Mouse (Mus musculus) thymus, adult 18-20 months (tissue): ENCODE data around the gene Gm27021.
A peak's percentile ranks its signal among the peaks of the same experiment; 100 is the strongest.

ENCODE experiments used
- DNase-seq, 2 experiments: peaks; one replicate each; pipeline ENCODE4 v3.0.0; 2022; ENCODE audit warnings: mixed read lengths in 2 of 2

The Gm27021 gene

GRCm38 (mm10) chr8:120591587-120592292 is 76.1 kb downstream of the Gm27021 start:
- no peak for DNase-seq

GRCm38 (mm10) chr8:120589921-120590320 is 78.0 kb downstream of the Gm27021 start:
- no peak for DNase-seq

GRCm38 (mm10) chr8:120588908-120589771 is 78.7 kb downstream of the Gm27021 start, which contains the start of gene Gins2:
Gene Gins2, minus strand, starts transcription at chr8:120589304.
- DNase-seq: peak; percentile 99 to 100

- no peak for DNase-seq
Observed at GRCm38 (mm10) chr8:120585521-120585920, 82.4 kb downstream of the Gm27021 start.

- DNase-seq: no peak
Observed at GRCm38 (mm10) chr8:120581811-120582210, 86.1 kb downstream of the Gm27021 start.

- DNase-seq: no peak
Observed at GRCm38 (mm10) chr8:120581329-120581728, 86.5 kb downstream of the Gm27021 start.

GRCm38 (mm10) chr8:120580336-120581000 is 87.4 kb downstream of the Gm27021 start:
- DNase-seq: no peak

- DNase-seq: no peak
Observed at GRCm38 (mm10) chr8:120577821-120578220, 90.1 kb downstream of the Gm27021 start.

GRCm38 (mm10) chr8:120575801-120576200 is 92.1 kb downstream of the Gm27021 start:
- no peak for DNase-seq

- DNase-seq: no peak
Observed at GRCm38 (mm10) chr8:120574941-120575340, 92.9 kb downstream of the Gm27021 start.

- DNase-seq: no peak
Observed at GRCm38 (mm10) chr8:120573866-120574265, 94.0 kb downstream of the Gm27021 start.

- no peak for DNase-seq
Observed at GRCm38 (mm10) chr8:120572534-120572933, 95.3 kb downstream of the Gm27021 start.

- DNase-seq: no peak
Observed at GRCm38 (mm10) chr8:120571561-120571960, 96.3 kb downstream of the Gm27021 start.

GRCm38 (mm10) chr8:120569939-120570715 is 97.8 kb downstream of the Gm27021 start:
- no peak for DNase-seq

- no peak for DNase-seq
Observed at GRCm38 (mm10) chr8:120569123-120569522, 98.8 kb downstream of the Gm27021 start.

- no peak for DNase-seq
Observed at GRCm38 (mm10) chr8:120568164-120568798, 99.6 kb downstream of the Gm27021 start.

- no peak for DNase-seq
Observed at GRCm38 (mm10) chr8:120567731-120568130, 100.1 kb downstream of the Gm27021 start.

GRCm38 (mm10) chr8:120566681-120567080 is 101.2 kb downstream of the Gm27021 start:
- no peak for DNase-seq

GRCm38 (mm10) chr8:120565151-120565711 is 102.6 kb downstream of the Gm27021 start:
- DNase-seq: no peak

- DNase-seq: no peak
Observed at GRCm38 (mm10) chr8:120563851-120564837, 103.7 kb downstream of the Gm27021 start.
